Mouse (Mus musculus): ENCODE data around the gene Fam180a. TPM values are rescaled to one million over a fixed set of nuclear protein-coding genes. Genes with fewer than 3 reads are reported as not detected.

Gene Fam180a
- total RNA-seq, 2 experiments from 2014 or later: 1.8 to 2.1 TPM

DNA sequence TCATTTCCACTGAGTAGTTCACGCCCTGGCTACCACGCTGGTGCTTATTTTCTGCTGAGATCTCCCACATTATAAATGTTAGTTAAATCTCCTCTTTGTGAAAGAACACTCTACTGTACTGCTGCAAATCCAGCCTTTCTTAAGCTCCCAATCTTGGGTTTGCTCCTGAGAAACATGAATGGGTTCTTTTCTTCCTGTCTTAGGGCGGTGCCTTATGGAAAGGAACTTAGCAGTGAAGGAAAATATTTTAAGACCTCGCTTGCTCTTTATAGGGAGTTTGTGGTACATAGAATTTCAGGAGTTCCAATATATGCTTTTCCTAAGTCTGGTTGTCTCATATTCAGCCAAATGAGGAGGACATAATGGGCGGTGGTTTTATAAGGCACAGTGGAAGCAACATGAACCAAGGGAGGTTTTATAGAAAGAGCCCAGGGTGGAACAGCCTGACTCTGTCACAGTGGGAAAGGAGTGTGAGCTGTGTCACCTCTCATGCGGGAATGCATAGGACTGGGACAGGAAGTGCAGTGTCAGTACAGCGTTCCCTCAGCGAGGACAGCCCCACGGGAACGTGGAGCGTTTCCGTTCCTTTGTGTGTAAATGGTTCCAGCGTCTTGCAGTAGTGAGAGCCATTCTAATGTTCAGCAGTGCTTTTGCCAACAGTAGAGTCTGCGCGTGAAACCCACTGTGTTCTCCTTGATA, 60.2 kb downstream of the Fam180a start:
- no peak for DNase-seq (ENCODE audit: low spot score in 2 of 2)

Other genes with a start within 250 kb of the Fam180a start
- 10 to 100 TPM; 37.5 to 41.0 TPM for gene Cnot4, start 192.4 kb downstream of the Fam180a start, total RNA-seq (2021)
- 10 to 100 TPM; 30.8 to 33.6 TPM for gene Nup205, start 148.7 kb downstream of the Fam180a start, total RNA-seq (2021)
- gene Slc13a4, start 18.0 kb downstream of the Fam180a start, total RNA-seq (2021): 1 to 10 TPM; 5.7 to 6.4 TPM
- gene Mtpn, start 213.7 kb upstream of the Fam180a start, total RNA-seq (2021): 100 to 1,000 TPM; 313 to 317 TPM